Mouse (Mus musculus) G1E-ER4 (cell line): ENCODE results near the gene Gnas. TPM values are rescaled to one million over a fixed set of nuclear protein-coding genes. Genes with fewer than 3 reads are reported as not detected.

Experiments used
- GATA1 ChIP-seq: IDR thresholded peaks from one replicate; pipeline ENCODE4 v1.8.0; 2012; ENCODE audit warnings: low read length, inconsistent platforms
- polyA plus RNA-seq: library from polyadenylated mRNA; stranded (reverse); fragments of >175 nt; gene quantifications from 2 replicates; pipeline ENCODE4 v1.2.3, GENCODE M21; 2012

The Gnas gene
- polyA plus RNA-seq, 1 experiment: 929 TPM

DNA sequence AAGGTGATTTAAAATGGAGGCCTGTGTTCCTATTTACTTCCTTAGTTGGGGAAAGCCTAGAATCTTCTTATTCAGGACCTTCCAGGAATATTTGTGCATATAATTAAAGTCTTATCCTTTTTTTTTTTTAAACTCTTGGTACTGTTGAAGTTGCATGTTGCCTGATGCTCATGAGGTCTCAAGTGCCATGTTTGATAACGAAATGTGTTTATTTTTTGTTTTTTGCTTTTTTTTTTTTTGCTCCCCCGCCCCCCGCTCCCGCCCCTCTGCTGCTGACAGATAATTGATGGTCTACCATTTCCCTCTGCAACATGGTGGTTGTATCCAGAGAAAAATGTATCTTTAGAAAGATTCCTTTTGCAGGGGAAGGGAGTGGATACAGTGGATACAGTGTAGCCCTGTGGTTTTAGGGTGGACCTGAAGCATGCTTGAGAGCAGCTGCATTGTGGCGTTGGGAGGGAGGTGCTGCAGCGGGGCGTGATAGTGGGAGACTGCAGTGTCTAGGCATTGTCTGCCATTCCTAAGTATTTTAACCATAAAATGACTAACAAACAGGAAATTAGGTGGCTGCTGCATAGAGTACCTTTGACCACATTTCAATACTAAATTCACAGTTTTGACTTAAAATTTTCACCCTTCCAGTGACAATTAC, 49.2 kb downstream of the Gnas start:
- TF ChIP-seq GATA1: no peak

- no peak for TF ChIP-seq GATA1
Measured at GRCm38 (mm10) chr2:174334415-174334814, 50.3 kb downstream of the Gnas start.

GRCm38 (mm10) chr2:174337275-174337674, 53.2 kb downstream of the Gnas start:
- no peak for TF ChIP-seq GATA1

- no peak for TF ChIP-seq GATA1
Measured at GRCm38 (mm10) chr2:174339701-174340100, 55.6 kb downstream of the Gnas start.

GRCm38 (mm10) chr2:174340229-174340892, 56.2 kb downstream of the Gnas start:
- no peak for TF ChIP-seq GATA1

DNA sequence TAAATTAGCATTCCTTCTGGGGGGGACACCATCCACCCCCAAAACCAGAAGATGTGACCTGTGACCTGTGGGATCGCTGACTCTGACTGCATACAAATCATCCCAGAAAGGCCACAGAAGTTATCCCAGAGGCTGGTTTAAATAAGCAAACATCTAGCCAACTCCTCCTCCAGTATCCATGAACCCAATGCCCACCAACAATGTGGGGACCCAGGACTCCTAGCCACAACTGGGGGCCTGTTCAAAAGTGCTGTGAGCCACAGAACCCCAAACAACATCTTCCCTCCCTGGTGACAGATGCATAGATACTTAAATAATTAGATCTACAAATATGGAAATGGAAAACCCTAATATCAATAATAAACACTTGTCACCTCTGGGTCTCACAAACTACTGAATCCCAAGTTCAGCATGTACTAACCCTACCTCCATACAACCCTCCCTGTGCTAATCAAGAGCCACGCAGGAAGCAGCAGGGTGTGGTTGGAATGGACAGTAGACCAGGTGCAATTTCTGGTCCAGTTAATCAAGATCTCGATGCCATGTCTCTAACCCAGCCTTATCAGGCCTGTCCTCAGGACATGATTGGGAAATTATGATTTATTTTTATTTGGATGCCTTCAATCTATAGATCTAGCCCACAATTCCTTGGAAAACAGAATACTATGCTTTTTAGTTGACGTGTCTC, 56.9 kb downstream of the Gnas start:
- no peak for TF ChIP-seq GATA1

DNA sequence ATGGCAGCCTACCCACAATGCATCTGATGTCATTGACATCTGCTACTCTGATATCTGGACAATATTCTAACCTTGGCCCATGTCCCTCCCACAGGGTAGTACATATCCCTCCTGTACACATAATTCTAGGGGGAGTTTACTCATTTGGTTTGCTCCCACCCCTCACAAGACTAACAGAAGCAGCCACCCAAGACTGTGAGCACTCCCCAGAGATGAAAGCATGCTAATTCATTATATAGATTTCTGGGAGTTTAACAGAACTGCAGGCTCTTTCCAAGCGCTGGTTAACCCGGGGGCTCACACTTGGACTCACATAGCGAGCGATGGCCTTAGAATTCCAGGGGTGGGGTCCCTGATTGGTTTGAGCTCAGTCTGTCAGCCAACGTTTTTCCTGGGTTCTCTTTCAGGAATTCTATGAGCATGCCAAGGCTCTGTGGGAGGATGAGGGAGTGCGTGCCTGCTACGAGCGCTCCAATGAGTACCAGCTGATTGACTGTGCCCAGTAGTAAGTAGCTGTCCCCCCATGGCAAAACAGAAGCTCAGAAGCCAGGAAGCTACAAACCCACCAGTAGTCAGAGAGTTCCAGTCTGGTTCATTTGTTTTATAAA, 58.8 kb downstream of the Gnas start:
- TF ChIP-seq GATA1: no peak

- TF ChIP-seq GATA1: no peak
Measured at GRCm38 (mm10) chr2:174343566-174343965, 59.4 kb downstream of the Gnas start.

DNA sequence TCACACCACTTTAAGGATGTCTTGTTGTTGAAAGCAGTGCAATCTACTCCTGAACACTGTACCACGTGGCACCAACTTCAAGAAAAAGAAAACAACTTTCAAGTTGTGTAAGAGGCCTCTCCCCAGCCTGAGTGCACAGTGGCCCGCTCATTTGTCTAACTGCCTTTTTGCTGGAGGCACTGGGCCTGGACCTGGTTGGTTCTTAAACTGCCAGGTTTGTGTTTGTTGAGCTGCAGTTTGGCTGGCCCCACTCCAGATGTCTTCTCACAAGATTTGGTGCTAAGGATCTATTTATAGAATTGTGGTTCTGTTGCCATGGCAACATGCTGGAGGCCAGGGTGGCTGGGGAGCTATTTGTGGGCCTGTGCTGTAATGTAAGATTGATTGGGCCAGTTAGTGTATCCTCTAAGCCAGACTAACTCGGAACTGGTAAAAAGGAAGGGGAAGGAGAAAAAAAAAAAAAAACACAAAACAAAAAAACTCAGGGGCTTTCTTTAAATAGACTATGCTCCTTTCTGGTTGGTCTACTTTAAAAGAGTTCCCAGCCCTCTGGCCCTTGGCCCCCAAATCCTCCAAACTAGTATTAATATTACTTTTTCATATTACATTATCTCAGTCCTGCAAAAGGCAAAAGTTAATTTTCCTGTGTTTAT, 60.0 kb downstream of the Gnas start:
- no peak for TF ChIP-seq GATA1

GRCm38 (mm10) chr2:174344996-174345395, 60.9 kb downstream of the Gnas start:
- TF ChIP-seq GATA1: no peak

GRCm38 (mm10) chr2:174346612-174346998, 62.5 kb downstream of the Gnas start, which contains the start of gene Gm20721:
TSS of gene Gm20721 (minus strand) at chr2:174346712.
- TF ChIP-seq GATA1: no peak

DNA sequence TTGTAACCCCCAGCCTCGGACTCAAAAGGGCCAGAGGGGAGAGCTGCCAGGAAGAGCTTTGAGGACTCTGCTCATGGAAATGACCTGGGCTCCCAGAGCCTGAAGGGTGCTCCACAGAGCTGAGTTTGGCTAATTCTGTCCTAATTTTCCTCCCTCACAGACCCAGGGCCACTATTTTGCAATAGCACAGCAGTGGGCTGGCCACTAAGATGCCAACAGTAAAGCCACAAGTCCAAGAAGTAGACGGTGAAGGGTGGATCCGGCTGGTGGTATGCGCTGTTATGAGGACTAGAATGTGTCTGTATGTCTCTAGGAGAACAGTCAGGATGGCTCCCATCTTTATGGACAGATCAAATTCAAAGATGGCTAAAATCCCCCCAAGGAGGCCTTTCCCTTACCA, 74.4 kb downstream of the Gnas start:
- TF ChIP-seq GATA1: no peak

GRCm38 (mm10) chr2:174359656-174360055, 75.5 kb downstream of the Gnas start:
- no peak for TF ChIP-seq GATA1

DNA sequence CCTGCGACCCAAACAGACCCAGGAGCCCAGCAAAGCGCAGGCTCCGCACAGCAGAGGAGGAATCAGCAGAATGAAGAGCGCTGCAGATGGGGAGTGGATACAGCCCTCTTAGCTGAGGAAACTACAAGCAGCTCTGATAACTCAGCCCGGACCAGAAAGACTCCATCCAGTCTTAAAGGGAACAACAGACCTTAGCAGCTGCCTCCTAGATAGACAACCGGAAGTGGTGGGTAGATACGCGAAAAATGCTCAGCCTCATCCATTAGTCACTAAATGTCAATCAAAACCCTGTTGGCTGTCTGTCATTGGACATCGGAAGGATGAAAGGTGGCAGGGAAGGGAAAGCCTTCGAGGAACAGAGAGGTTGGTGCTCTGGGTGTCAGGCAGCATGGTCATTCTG, 82.5 kb downstream of the Gnas start:
- no peak for TF ChIP-seq GATA1

GRCm38 (mm10) chr2:174381021-174381420, 96.9 kb downstream of the Gnas start:
- TF ChIP-seq GATA1: no peak

- TF ChIP-seq GATA1: no peak
Measured at GRCm38 (mm10) chr2:174391936-174392335, 107.8 kb downstream of the Gnas start.

GRCm38 (mm10) chr2:174392554-174392953, 108.4 kb downstream of the Gnas start:
- no peak for TF ChIP-seq GATA1
